Mouse (Mus musculus) MEL (cell line): ENCODE data around the gene Dydc2. TPM values are rescaled to one million over a fixed set of nuclear protein-coding genes. Genes with fewer than 3 reads are reported as not detected.

Experiments used
- DNase-seq: peaks from one replicate; pipeline ENCODE4 v3.0.0; 2011; ENCODE audit warnings: low read depth, low spot score
- H3K27ac ChIP-seq: 2 replicates; pipeline ENCODE4 v1.5.1; 2012; ENCODE audit warnings: low read depth, mild to moderate bottlenecking, control low read depth, low read length, moderate library complexity; ENCODE audit not compliant: control insufficient read depth
- H3K27me3 ChIP-seq, 2 experiments: fragments of 150-350 bp in 1 of 2; sonication (generic) in 1 of 2; 2 replicates each; pipeline ENCODE4 v1.6.1; 2012; ENCODE audit warnings: low read length in 2 of 2, mild to moderate bottlenecking in 2 of 2, improper control_type of control experiment in 1 of 2, moderate library complexity in 1 of 2; ENCODE audit not compliant: insufficient read depth in 2 of 2, control insufficient read depth in 1 of 2
- H3K36me3 ChIP-seq, 2 experiments: 2 replicates each; pipeline ENCODE4 v1.6.1; 2012 to 2014; ENCODE audit warnings: low read length in 2 of 2, improper control_type of control experiment in 1 of 2, inconsistent platforms in 1 of 2, mild to moderate bottlenecking in 1 of 2; ENCODE audit not compliant: insufficient read depth in 2 of 2, control insufficient read depth in 1 of 2
- H3K4me1 ChIP-seq, 2 experiments: fragments of 150-350 bp in 1 of 2; sonication (generic) in 1 of 2; 2 replicates each; pipeline ENCODE4 v1.6.1; 2012; ENCODE audit warnings: low read length in 2 of 2, improper control_type of control experiment in 1 of 2, mild to moderate bottlenecking in 1 of 2; ENCODE audit not compliant: insufficient read depth in 2 of 2, control insufficient read depth in 1 of 2
- H3K4me3 ChIP-seq, 2 experiments: fragments of 150-350 bp in 1 of 2; sonication (generic) in 1 of 2; 2 replicates each; pipeline ENCODE4 v1.5.1; 2012; ENCODE audit warnings: low read depth in 2 of 2, low read length in 2 of 2, mild to moderate bottlenecking in 2 of 2, moderate library complexity in 2 of 2, control low read depth in 1 of 2, improper control_type of control experiment in 1 of 2; ENCODE audit not compliant: control insufficient read depth in 1 of 2, insufficient read depth in 1 of 2
- H3K79me2 ChIP-seq: 2 replicates; pipeline ENCODE4 v1.6.1; 2012; ENCODE audit warnings: mild to moderate bottlenecking, low read length, moderate library complexity; ENCODE audit not compliant: control insufficient read depth, poor library complexity, insufficient read depth
- H3K9ac ChIP-seq: 2 replicates; pipeline ENCODE4 v1.6.1; 2012; ENCODE audit warnings: low read depth, mild to moderate bottlenecking, control low read depth, low read length, moderate library complexity; ENCODE audit not compliant: control insufficient read depth, poor library complexity, severe bottlenecking
- H3K9me3 ChIP-seq: fragments of 150-350 bp; sonication (generic); replicated peaks from 2 replicates; pipeline ENCODE4 v1.6.1; 2012; ENCODE audit warnings: mild to moderate bottlenecking, low read length, improper control_type of control experiment, moderate library complexity; ENCODE audit not compliant: insufficient read depth
- CHD2 ChIP-seq: IDR thresholded peaks from 2 replicates; pipeline ENCODE4 v1.6.1; 2011; ENCODE audit warnings: low read length, improper control_type of control experiment
- EP300 ChIP-seq, 2 experiments: IDR thresholded peaks; 2 replicates each; pipeline ENCODE4 v1.6.1; 2011; ENCODE audit warnings: improper control_type of control experiment in 2 of 2, low read length in 2 of 2, low read depth in 1 of 2, mild to moderate bottlenecking in 1 of 2
- GATA1 ChIP-seq: IDR thresholded peaks from 2 replicates; pipeline ENCODE4 v1.6.1; 2011; ENCODE audit warnings: low read depth, low read length, improper control_type of control experiment
- HCFC1 ChIP-seq: IDR thresholded peaks from 2 replicates; pipeline ENCODE4 v1.6.1; 2012; ENCODE audit warnings: low read depth, mild to moderate bottlenecking, inconsistent platforms, low read length, improper control_type of control experiment, moderate library complexity
- JUND ChIP-seq: IDR thresholded peaks from 2 replicates; pipeline ENCODE4 v1.6.1; 2011; ENCODE audit warnings: low read depth, mild to moderate bottlenecking, improper control_type of control experiment, low read length
- KAT2A ChIP-seq: conservative IDR thresholded peaks from 2 replicates; pipeline ENCODE4 v1.6.1; 2012; ENCODE audit warnings: low read depth, low read length, improper control_type of control experiment, inconsistent platforms
- MAZ ChIP-seq: IDR thresholded peaks from 2 replicates; pipeline ENCODE4 v1.6.1; 2012; ENCODE audit warnings: low read depth, mild to moderate bottlenecking, inconsistent platforms, low read length, improper control_type of control experiment
- MEF2A ChIP-seq: IDR thresholded peaks from 2 replicates; pipeline ENCODE4 v1.6.1; 2014; ENCODE audit warnings: low read depth, mild to moderate bottlenecking, inconsistent platforms, low read length, improper control_type of control experiment; ENCODE audit not compliant: poor library complexity, insufficient replicate concordance, severe bottlenecking; ENCODE audit errors: extremely low read depth
- MYB ChIP-seq: IDR thresholded peaks from 2 replicates; pipeline ENCODE4 v1.6.1; 2011; ENCODE audit warnings: mild to moderate bottlenecking, low read depth, low read length, improper control_type of control experiment
- NELFE ChIP-seq: IDR thresholded peaks from 2 replicates; pipeline ENCODE4 v1.6.1; 2011; ENCODE audit warnings: low read depth, low read length, improper control_type of control experiment
- RAD21 ChIP-seq: IDR thresholded peaks from 2 replicates; pipeline ENCODE4 v1.6.1; 2011; ENCODE audit warnings: mild to moderate bottlenecking, low read depth, low read length, improper control_type of control experiment
- TBP ChIP-seq: IDR thresholded peaks from 2 replicates; pipeline ENCODE4 v1.8.0; 2011; ENCODE audit warnings: low read depth, low read length, improper control_type of control experiment
- TCF12 ChIP-seq: IDR thresholded peaks from 2 replicates; pipeline ENCODE4 v1.6.1; 2014; ENCODE audit warnings: low read depth, mild to moderate bottlenecking, inconsistent platforms, low read length, improper control_type of control experiment, moderate library complexity
- UBTF ChIP-seq: IDR thresholded peaks from 2 replicates; pipeline ENCODE4 v1.6.1; 2012; ENCODE audit warnings: low read depth, mild to moderate bottlenecking, inconsistent platforms, low read length, improper control_type of control experiment, moderate library complexity, borderline replicate concordance; ENCODE audit not compliant: insufficient read depth
- USF1 ChIP-seq: IDR thresholded peaks from 2 replicates; pipeline ENCODE4 v1.6.1; 2014; ENCODE audit warnings: low read depth, mild to moderate bottlenecking, inconsistent platforms, low read length, improper control_type of control experiment, moderate library complexity
- ZMIZ1 ChIP-seq: IDR thresholded peaks from 2 replicates; pipeline ENCODE4 v1.6.1; 2012; ENCODE audit warnings: low read depth, mild to moderate bottlenecking, inconsistent platforms, low read length, improper control_type of control experiment, moderate library complexity
- ZNF384 ChIP-seq: IDR thresholded peaks from 2 replicates; pipeline ENCODE4 v1.6.1; 2012; ENCODE audit warnings: low read depth, mild to moderate bottlenecking, inconsistent platforms, low read length, improper control_type of control experiment
- polyA plus RNA-seq, 2 experiments: library from polyadenylated mRNA; stranded (reverse) in 1 of 2; unstranded in 1 of 2; fragments of >175 nt in 1 of 2; fragments of >200 nt in 1 of 2; gene quantifications; 2 replicates each; pipeline versions ENCODE4 v1.2.1 to v1.2.4; 2012; ENCODE audit warnings: low replicate concordance in 2 of 2, low read depth in 1 of 2; ENCODE audit not compliant: insufficient read length in 2 of 2, insufficient read depth in 1 of 2, missing spikeins in 1 of 2
- total RNA-seq: library from RNA; depleted of rRNA; stranded (reverse); fragments of 300-350 nt; gene quantifications from 2 replicates; pipeline ENCODE4 v1.2.3, GENCODE M21; 2012; rRNA removed

Dydc2 gene
- total RNA-seq: not detected in 2 replicates
- not detected for polyA plus RNA-seq

DNA sequence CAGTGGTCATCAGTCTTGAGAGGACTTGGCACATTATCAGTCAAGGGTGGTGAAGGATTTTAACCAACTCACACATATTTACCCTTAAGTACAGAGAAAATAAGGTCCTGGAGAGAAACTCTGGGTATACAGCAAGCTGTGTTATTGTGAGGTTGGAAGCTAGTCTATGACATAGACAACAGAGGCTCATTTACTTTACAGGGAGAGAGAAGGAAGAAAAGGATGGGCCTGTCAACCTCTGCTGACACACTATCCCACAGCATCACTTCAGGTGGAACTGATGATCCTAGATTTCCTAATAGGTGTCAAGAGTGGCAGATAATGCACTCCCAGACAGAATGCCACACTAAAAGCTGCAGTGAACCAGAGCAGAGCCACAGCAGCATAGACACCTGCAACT, at the start of gene Dydc2:
TSS of gene Dydc2 (minus strand) at position 101 of the 400 bp plus-strand sequence.
- Histone ChIP-seq H3K79me2 (no peaks in the 10 kb centered on the region), H3K4me1 (peaks cover 0 to 2% of the 10 kb centered on the region in 2 experiments; a peak in 1 of 4 replicates), H3K9ac (no peak within 1 kb of the TSS), H3K36me3 (no peaks in the 10 kb centered on the region), H3K27me3 (no peaks in the 10 kb centered on the region; a peak in 1 of 4 replicates), H3K27ac (no peak within 1 kb of the TSS), H3K4me3 (no peak within 1 kb of the TSS), H3K9me3 (no peaks in the 10 kb centered on the region)
- DNase-seq: no peak
- TF ChIP-seq MYB (no peak), ZNF384 (no peak), NELFE (no peak), UBTF (no peak), MAZ (no peak), MEF2A (no peak), GATA1 (no peak), EP300 (IDR thresholded peaks at IDR 0.05; ENCODE audit: low read depth in 1 of 2, low read length in 2 of 2) (no peak), CHD2 (no peak), USF1 (no peak), ZMIZ1 (no peak), TBP (no peak), TCF12 (no peak)

DNA sequence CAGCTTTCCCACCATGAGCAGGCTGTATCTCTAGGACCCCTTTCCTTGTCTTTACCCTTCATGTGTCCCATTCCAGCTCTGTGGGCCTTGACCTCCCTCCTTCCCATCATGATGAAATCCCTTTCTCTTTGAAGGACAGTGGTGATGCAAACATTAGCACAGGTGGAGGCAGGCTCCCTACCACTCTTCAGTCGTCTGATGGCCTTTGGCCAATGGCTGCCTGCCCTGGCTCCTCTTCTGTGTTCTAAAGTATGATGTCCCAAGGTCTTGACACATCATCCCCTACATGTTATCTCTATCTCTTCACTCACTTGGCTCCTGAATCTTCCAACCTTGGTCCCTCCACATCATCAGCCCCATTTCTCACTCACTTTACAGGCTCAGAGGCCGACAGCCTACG, 47.3 kb upstream of the Dydc2 start:
- no peaks in the 10 kb centered on the region for H3K27me3 ChIP-seq
- no peak for DNase-seq
- H3K36me3 ChIP-seq: no peaks in the 10 kb centered on the region
- no peak overlapping the region for H3K9ac ChIP-seq
- H3K79me2 ChIP-seq: no peaks in the 10 kb centered on the region
- no peaks in the 10 kb centered on the region for H3K9me3 ChIP-seq
- no peak for TF ChIP-seq KAT2A
- TF ChIP-seq EP300 (IDR thresholded peaks at IDR 0.05; ENCODE audit: low read depth in 1 of 2, low read length in 2 of 2): no peak
- TF ChIP-seq RAD21: no peak
- TF ChIP-seq JUND: no peak
- no peak for TF ChIP-seq HCFC1
- TF ChIP-seq MEF2A: no peak
- H3K4me3 ChIP-seq: no peak overlapping the region
- H3K4me1 ChIP-seq: no peaks in the 10 kb centered on the region
- no peak overlapping the region for H3K27ac ChIP-seq
